Mouse (Mus musculus): ENCODE measurements around the gene Cd55.
"Not testable (repeated sequence)": the region's sequence is repeated elsewhere in the genome, so short reads cannot be mapped to it uniquely, and the experiment has no call there.

Gene Cd55

DNA sequence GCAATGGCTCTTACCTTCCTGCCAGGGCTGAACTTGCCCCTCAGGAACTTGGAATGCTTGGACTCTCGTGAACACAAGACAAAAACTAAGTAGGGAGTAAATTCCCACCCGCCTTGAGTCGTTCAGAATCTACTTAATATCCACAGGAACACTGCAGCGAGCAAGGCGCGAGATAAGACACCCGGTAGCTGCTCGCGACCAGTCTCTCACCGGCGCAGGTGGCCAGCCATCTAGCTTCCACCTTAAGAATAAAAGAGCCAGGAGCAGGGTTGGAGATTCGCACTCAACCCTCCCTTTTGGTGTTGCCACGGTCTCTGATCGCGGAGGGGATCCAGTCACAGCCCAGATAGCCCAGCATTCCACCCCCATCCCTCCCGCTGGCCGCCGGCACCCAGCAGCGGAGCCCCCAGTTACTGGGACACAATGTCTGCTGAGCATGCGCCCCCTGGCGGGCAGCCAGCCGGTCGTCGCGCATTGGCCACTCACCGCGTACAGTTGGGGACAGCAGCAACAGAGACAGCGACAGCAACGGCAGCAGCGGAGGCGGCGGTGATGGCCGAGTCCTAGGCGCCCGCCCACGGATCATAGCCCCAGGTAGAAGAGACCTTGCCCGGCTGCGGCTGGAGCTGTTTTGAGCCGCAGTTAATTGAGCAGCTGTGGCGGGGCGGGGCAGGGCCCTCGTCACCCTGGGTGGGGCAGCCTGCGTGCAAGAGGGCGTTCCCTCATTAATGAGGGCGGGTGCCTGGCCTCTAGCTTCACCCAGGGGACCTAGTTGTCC is at the start of gene Cd55:
Gene Cd55, minus strand, starts transcription at position 661 of the 778 bp plus-strand sequence.
- peak; percentile 92 to 93 for DNase-seq (ENCODE audit: low spot score in 2 of 2)

DNA sequence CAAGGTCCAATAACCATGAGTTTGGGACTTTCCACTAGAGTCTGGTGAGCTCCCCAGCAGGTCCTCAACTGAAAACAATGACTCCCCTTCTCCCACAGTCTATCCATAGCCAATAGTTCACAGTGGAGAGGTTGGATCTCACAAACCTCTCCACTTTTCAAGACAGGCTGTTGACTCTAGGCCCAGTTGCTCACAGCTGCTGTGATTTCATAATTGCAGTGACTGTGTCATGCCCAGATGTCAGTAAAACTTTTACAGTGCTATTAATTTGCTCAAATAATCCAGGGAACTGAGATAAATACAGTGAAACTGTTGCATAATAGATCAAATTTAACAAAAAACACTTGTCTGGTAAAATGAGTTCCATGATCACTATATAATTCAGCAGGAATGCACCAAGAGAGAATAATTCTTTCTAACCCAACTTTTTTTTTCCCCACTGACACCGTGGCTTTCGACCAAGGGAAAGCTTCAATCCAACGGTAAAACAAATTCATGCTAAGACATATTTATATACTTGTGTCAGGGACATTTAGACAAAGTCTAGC is 49.4 kb upstream of the Cd55 start:
- DNase-seq (ENCODE audit: low spot score in 2 of 2) = no peak

DNA sequence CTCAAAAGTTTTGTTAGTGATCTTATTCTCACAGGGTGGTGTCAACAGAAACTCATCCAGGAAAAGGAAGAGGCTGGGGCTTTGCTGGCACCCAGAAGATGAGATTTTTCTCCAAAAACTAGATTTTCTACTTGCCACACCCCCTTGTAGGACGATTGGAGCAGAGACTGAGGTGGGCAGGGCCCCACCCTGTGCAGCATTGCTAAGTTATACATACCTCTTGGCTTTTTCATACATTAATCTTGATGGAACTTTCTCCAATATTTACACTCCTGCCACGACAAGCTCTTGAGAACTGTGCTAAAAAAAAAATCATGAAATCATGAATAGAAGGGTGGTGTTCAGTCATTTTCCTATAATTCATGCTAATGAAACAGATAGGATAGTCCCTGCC is 46.4 kb upstream of the Cd55 start:
- no peak for DNase-seq (ENCODE audit: low spot score in 2 of 2)

DNA sequence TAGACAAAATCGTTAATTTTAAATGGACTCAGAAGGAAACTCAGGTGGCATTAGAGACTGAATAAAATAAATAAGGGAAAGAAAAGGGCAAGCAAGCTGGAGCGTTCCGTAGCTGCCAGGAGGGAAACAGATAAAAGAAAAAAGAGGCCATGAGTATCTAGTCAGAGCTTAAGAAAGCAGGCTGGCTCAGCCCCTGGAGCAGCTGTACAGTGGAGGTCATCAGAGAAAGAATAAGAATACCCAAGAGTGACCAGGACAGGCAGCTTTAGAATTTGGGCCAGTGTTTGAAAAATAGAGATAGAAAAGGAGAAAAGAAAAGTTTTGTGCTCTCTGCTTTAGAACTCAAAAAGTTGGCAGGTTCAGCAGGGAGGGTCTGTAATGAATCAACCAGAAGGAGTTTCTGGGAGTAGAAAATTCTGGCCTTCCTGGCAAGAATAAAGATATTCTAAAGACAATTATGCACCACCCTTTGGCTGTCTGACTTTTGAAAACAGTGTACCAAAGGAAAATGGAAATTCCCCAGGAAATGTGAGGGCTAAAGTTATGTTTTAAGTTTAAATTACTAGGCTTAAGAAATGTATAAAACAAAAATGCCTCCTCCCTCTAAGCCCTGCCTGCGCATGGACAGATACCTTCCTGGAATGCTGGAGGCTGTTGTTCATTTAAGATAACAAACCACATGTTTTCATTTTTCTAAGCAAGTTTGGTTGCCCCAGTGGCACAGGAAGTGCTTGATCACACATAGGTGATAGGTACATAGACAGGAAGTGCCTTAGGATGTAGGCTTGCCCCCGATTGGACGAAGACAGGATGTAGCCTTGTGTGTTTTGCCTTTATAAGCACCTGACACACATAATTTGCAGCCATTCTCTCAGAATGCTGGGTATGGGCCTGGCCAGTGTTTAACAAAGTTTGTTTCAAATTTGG is 45.7 kb upstream of the Cd55 start:
- no peak for DNase-seq (ENCODE audit: low spot score in 2 of 2)

DNA sequence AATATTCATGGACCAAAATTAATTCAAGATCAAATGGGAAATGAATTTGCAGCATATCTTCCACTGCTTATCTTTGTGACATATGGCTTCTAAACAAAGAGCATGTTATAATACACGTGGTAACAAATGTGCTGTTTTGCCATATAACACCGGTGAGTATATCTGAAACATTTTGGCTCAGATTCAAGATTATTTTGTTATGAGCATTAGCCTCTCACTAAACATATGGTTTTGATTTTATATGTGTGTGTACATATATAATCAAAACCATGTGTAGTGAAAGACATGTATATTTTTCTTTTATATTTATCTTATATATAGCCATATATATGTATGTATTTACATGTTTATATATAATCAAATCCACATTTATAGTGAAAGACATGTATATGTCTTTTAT is 44.9 kb upstream of the Cd55 start:
- DNase-seq (ENCODE audit: low spot score in 2 of 2) = no peak

DNA sequence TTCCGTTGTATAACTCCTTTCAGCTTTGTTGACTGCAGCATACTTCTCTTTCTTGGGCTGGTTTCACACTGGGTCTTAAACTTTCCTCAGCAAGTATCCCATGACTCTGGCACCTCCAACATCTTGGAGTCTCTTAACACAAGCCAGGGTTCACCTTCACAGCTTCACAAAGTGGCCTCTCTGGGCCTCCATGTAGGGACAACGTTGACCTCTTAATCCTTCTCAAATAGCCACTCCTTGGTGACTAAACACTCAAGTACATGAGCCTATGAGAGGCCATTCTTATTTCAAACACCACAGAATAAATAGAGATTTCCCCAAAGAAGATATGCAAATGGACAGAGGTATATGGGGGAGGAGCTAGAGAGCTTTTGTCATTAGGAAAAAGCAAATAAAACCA is 37.4 kb upstream of the Cd55 start:
- DNase-seq (ENCODE audit: low spot score in 2 of 2) = no peak

DNA sequence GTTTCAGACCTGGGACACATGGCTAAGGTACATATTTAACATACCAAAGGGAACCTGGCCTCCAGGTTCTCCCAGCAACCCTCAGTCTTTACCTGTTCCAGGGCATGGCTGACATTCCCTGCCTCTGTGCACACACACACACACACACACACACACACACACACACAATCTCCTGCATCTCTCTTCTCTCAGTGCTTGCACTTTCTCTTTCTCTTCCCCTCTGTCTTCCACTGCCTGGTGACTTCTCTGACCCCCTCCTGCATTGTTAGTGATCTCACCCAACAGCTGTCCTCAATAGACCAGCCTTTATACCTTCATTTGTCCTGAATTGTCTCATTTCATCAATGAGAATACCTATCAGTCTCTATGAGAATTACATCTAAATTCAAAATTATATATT is 35.8 kb upstream of the Cd55 start:
- DNase-seq (ENCODE audit: low spot score in 2 of 2) = no peak

DNA sequence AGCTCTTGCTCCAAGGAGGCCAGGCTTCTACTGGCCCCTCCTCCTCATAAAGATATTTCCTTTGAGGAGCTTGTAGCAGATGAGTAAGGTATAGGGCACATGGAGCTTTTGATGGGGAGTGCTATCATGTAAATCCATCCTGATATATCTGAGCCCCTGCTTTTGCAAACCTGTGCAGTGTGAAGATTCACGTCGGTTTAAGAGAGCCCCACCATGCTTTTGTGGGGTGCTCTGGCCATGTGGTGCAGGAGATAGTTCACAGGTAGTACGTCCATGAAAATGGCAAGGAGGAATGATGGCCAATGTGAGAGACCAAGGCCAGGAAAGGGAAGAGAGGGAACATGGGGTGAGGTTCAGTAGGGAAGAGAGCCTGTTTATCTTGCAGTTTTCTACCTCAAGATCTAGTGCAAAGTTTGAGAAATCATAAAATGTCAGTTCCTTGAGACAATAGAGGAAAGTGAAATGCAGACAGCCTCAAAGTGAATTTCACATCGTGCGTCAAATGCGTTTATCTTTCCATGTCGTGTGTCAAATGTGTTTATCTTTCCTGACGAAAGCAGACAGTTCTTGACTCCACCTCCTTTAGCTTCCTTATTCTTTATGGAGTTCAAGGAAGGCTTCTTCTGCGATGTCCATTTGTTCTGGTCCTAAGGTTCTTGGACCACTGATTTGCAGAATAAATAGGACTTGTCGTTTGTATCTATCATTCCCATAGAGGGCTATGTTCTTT is 24.4 kb upstream of the Cd55 start:
- DNase-seq (ENCODE audit: low spot score in 2 of 2) = no peak

DNA sequence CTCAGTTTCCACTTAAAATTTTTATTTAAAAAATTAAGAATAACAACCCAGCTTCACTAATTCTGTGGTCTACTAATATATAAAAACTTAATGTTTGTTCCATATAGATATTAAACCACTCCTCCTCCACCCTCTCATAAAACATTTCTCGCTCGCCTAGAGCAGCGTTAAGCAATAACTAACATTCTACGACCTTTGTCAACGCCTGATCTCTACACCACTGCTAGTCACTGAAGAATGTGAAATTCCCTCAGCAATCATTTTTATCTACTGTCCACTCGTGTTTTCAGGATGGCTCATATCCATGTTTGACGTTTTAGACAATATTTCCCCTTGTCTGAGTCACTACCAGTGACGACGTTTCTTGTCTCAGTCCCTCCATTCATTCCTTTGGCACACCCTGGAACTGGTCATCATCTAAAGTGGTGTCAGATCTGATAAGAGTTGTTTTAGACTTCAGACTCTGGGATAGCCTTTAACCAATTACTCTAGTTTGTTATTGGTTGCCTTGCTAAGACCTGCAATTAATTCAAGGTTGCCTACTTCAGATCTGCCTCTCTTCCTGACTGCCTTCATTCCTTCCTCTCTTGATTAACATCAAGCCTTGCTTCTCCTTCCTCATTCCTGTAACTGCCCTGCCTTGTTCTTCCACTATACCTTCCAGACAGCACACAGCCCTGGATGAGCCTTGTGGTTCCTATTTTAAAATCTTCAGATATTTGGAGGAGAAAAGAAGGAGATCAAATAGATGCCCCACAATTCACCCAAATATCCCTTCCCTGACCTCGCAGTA is 23.5 kb upstream of the Cd55 start:
- no peak for DNase-seq (ENCODE audit: low spot score in 2 of 2)

DNA sequence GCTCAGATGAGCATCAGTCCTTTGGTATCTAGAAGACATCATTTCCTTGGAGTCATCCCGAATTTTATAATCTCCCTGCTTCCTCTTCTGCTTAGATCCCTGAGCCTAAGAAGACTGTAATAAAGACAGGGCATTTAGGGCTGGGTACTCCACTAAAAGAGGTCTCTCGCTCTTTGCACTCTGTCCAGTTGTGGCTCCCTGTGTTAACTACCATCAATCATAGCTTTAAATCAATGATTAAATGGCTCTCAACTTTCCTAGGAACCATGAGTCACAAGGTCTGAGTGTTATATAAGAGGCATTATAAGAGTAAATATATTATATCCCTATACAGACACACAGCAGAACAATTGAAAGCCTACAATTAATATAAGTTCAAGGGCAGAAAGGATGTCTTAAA is 22.8 kb upstream of the Cd55 start:
- no peak for DNase-seq (ENCODE audit: low spot score in 2 of 2)

DNA sequence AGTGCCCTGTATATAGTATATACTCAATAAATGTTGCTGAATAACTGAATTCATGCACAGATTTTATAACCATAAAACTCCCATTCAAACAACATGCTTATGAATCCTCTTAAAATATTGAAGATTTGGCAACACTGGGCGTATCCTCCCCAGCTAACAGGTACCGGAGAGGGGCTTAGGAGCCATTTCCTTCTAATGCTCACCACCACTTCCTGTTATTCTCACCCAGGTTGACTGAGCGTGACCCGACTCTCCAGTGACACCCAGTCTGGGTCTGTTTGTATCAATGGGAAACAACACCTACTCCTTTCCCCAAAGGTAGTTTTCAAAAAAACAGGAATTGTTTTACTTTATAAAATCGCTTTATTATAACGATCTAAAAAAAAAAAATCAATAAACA is 12.4 kb upstream of the Cd55 start:
- peak; percentile 84 to 88 for DNase-seq (ENCODE audit: low spot score in 2 of 2)

DNA sequence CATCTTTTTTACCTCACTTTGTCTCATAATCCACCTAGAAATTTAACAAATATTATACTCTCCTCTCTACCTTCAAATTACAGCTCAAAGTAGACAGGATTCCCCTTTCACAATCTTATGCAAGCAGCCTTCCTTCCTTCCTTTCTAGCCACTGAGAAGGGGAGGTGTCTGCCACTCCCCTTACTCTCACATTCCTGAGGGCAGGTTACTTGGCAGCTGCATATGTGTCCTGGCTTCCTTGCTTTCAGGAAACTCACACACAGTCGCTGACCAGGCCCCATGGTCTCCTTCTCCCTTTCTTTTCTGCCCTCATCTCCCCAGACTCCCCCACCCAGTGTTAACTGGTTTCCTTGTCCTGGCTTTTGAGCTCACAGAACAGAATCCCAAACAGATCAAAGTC is 11.7 kb upstream of the Cd55 start:
- peak; percentile 38 to 53 for DNase-seq (ENCODE audit: low spot score in 2 of 2)

DNA sequence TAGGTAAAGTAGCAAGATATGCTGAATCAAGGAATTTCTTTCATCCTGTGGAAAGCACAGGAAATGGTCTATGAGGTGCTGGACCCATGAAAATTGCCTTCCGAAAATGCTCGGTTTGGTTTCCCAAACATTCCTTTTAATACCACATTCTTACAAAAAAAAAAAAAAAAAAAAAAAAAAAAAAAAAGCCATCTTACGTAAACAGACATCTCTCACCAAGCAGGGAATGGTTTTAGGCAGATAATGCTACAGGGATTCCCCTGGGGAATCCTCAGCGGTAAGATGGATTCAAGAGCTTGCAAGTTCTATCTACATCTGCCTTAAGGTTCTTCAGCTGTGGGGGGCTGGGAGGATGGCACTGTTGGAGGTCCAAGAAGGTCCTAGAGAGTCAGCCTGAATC is 7.5 kb upstream of the Cd55 start:
- DNase-seq (ENCODE audit: low spot score in 2 of 2) = no peak

DNA sequence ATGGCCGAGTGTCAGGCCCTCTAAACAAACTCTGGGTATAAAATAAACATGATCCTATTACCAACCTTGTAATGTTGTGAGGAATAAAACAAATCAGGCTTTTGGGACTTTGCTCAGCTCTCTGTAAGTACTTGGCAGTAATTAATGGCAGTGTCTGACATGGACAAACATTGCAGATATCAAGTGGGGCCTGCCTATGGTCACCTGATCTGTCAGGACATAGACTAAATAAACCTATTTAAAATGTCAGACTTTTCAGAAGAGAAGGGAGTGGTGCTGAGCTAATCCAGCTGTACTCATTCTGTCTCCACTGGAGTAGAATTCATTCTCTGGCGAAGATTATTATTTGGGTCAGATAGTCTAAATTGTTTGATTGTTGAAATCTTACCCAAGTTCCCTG is 4.9 kb upstream of the Cd55 start:
- no peak for DNase-seq (ENCODE audit: low spot score in 2 of 2)

DNA sequence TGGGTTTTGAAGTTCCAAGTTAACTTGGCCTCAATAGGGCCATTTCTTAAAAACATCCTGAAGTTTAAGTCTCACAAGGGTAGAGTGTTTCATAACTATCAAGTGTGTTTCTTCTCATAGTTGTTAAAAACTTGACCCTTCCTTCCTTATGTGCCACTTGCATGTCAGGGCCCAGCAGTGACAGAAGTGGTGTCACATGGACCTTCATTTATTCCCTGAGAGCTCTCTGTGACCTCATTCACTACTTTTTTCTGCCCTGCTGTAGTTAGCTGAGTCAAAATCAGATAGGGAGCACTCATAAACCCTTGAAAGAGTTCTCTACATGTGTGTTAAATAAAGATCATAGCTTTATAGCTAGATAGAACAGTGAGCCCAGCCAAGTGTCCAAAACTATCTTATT is 1.6 kb upstream of the Cd55 start:
- DNase-seq (ENCODE audit: low spot score in 2 of 2) = no peak

DNA sequence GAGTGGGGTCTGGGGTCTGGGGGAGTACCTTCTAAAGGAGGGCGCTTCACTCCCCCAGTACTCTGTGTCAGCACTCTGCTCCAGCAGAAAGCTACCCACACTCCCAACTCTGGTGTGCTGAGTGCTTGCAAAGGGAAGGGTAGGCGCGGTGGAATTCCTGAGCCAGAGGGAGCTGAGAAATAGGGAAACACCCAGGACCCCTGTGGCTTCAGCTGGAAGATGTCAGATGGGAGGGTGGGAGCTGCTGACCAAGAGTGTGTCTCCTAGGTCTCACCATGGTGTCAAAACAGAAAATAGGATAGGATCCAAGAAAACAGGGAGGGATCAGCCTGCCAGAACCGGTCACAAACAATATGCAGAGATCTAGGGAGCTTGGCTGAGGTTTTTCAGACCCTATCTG is 323 bp upstream of the Cd55 start:
- no peak for DNase-seq (ENCODE audit: low spot score in 2 of 2)

DNA sequence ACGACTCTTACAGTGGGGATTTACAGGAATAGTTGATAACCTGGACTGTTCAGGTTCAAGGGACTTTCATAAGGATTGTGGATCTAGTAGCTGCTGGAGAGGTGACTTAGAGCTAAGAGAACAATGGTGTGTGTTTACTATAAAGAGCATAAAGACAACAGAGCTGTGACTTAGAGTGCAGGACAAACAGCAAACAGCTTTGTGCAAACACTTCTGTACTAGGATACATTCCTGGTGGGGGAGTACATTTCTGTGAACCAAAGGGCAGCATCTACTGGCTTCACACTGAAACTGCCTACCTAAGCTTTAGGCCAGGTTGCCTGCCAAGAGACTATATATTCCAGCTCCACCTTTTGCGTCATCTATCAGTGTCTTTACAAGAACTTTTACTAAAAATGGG is 7.4 kb downstream of the Cd55 start:
- no peak for DNase-seq (ENCODE audit: low spot score in 2 of 2)

DNA sequence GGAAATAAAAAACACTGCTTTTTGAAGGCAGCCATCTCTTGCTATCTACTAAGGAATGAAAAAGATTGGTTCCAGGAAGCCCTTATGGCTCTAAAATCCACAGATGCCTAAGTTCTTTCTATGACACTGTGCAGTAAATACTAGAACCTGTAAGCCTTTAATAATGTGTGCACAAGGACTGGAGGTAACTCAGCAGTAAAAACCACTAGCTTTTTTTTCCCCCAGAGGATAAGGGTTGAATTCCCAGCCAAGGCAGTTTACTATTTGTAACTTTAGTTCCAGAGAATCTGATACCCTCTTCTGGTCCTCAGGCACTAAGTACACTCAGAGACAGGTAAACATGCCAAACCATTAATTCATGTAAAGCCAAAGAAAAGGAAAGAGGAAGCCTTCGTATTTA is 19.6 kb downstream of the Cd55 start:
- not testable (repeated sequence) for DNase-seq (ENCODE audit: low spot score in 2 of 2)

DNA sequence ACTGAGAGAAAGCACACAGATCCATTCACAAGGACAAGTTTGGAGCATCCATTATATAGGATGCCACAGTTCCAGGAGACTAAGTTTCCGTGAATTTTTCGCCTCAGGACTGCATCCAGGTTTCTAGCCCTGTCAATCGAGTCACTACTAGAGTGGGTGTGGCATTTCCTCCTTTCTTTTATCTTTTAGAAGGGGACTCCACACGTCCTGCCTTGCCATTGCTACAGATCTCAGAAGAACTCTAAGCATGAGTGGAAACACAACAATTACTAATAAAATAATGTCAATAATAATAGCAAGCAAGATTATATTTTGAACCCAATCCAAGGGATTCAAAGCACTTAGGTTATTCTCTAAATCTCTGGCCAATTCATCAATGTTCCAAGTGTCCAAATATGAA is 31.6 kb downstream of the Cd55 start:
- DNase-seq (ENCODE audit: low spot score in 2 of 2) = no peak

DNA sequence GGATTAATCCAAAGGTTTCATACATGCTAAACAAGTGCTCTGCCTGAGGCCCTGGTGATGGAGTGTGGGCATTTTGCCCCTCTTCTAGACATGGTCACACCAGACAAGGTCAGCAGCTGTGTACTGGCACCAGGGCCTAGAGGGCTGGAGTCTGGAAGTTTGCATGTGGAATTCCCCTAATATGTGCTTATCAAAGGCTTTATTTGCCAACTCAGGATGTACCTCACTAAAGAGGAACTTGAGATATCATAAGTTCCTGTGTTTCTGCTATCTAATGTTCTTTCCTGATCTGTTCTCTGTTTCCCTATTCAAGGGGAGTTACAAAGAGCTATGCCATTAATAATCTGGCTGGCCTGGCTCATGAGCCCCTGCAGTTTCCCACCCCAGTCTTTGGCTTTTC is 33.9 kb downstream of the Cd55 start:
- not testable (repeated sequence) for DNase-seq (ENCODE audit: low spot score in 2 of 2)

DNA sequence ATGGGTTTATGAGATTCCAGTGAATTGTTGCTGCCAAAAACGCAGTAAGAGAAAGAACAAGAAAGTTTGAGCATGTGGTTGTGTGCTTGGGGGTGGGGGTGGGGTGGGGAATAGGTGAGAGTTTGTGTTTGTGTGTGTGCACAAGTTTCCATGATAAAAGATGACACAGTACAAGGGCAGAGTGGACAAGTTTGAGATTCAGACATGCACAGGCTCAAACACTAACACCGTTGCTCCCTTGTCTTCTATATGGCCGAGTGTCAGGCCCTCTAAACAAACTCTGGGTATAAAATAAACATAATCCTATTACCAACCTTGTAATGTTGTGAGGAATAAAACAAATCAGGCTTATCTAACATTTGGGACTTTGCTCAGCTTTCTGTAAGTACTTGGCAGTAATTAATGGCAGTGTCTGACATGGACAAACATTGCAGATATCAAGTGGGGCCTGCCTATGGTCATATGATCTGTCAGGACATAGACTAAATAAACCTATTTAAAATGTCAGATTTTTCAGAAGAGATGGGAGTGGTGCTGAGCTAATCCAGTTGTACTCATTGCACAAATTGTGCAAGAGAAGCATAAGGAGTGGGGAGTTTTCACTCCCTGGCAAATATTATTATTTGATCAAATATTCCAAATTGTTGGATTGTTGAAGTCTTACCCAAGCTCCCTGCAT is 35.2 kb downstream of the Cd55 start:
- DNase-seq (ENCODE audit: low spot score in 2 of 2) = not testable (repeated sequence)

Measured in spleen, postnatal 36 days (tissue).